Mouse (Mus musculus) gastrocnemius, postnatal 10 days (tissue): ENCODE data around the gene AC131692.1. TPM values are rescaled to one million over a fixed set of nuclear protein-coding genes. Genes with fewer than 3 reads are reported as not detected.
"Not testable (repeated sequence)": the region's sequence is repeated elsewhere in the genome, so short reads cannot be mapped to it uniquely, and the experiment has no call there.

Source experiments
- DNase-seq: peaks from one replicate; pipeline ENCODE4 v3.0.0; 2021; ENCODE audit warnings: mixed read lengths
- total RNA-seq, 2 experiments: library from RNA; stranded (reverse); gene quantifications; 2 replicates each; pipeline ENCODE4 v1.2.3; 2021

AC131692.1 gene
- total RNA-seq, 2 experiments from 2014 or later, result 0.59 TPM; not detected in 1

DNA sequence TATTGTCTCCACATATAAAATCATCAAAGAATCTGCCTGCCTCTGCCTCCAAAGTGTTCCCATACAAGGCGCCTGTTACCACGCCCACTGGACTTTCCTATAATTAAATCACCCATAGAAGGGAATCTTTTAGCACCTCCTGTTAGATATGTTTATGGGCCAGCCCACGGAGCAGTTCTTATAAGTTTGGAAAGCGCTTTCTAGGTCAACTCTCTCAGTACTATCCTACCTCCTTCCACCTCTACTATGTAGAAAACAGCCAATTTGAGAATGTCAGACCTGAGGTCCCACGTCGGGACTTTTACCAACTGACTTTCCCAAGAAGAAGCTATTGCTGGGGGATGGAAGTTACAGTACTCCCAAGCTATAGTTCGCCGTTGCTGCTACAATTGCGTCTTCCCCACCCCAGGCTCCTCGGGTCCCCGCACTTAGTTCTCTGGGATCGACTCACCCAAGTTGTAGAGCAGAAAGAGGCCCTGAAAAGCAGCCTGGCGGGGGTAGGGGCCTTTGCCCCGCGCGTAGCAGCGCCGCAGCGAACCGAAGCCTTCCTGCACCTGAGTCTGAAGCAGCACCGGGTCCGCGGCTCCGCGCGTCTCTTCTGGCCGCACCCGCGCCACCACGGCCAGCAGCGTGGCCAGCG lies 23.2 kb downstream of the AC131692.1 start:
- no peak for DNase-seq

DNA sequence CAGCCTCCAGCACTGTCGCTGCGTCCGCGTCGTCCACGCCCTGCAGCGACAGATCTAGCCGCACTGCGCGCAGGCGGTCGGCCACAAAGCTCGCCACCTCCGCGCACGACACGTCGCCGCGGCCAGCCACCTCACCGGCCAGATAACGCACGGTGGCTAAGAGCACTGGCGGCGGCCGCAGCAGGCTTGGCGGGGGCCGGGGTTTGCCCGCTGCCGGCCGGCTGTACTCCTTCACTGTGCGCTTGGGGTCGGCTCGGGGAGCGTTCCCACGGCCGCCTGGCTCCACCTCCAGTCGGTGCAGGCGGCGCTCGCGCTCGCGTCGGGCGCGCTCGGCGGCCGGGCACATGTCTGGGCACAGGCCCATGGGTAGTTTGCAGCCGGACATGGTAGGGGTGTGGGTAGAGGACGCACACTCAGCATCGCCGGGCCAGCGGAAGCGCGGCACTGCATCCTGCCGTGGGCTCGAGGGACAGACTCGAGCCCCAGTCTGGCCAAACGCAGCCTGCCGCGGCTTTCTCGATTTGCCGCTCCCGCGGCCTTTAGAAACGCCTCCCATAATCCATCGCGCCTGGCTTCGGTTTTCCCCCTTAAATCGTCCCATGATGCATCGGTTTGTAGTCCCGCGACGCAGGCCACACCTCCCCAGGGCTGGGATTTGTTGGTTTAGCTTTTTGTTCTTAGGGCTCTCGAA lies 23.9 kb downstream of the AC131692.1 start, which contains the start of gene Sac3d1:
Gene Sac3d1, minus strand, starts transcription at position 665 of the 691 bp plus-strand sequence.
- DNase-seq, result peak; percentile 83

DNA sequence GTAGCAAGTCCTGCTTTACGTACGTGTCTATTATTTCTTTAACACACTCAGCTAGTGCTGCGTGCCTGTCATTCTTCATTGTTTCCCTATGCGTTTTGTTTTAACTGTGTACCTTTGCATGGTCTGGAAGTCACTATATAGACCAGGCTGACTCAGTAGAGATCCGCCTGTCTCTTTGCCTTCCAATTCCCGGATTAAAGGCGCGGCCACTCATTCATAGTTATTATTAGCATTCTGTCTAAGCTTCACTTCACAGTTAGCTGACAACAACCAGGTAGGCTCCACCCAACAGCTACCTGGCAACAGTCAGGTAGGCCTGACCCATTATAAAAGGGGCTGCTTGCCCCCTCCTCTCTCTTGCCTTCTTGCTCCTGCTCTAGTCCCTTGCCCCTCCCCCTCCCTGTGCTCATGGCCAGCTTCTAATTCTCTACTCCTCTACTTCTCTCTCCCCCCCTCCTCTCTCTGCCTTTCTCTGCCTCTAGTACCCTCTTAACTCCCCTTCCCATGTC lies 24.5 kb downstream of the AC131692.1 start:
- DNase-seq, result no peak

DNA sequence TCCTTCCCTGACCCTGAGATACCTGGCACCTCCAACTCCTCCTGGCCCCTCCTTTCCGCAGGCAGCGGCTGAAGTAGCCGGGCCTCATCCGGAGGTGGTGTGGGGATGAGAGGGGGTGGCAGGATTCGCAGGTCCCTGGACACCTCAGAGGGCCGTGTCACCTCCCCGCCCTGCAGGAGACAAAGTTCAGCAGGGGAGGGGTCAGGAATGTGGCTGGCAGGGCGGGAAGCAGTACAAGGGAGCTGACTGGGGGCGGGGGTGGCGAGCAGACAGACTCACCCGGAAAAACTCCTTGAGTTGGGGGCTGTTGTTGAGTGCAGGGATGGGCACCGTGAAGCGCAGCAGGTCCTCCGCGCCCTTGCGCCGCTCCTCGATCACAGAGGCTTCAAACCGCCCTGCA lies 27.5 kb downstream of the AC131692.1 start:
- DNase-seq, result no peak

DNA sequence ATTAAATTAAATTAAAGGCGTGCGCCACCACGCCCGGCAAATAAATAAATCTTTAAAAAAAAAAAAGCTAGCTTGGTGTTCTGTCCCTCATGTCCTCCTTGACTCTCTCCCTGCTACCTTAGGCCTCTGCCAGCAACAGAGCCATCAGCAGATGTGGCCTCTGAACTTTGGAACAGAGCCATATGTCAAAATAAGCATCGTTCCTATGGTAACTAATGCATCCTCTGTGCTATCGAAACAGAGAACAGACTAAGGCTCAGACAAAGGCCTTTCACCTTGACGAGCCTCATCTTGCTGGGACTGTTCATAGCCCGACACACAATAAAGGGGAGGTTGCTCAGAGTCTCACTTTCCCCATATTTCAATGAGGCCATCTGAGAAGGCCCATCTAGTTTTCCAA lies 29.1 kb downstream of the AC131692.1 start:
- no peak for DNase-seq

DNA sequence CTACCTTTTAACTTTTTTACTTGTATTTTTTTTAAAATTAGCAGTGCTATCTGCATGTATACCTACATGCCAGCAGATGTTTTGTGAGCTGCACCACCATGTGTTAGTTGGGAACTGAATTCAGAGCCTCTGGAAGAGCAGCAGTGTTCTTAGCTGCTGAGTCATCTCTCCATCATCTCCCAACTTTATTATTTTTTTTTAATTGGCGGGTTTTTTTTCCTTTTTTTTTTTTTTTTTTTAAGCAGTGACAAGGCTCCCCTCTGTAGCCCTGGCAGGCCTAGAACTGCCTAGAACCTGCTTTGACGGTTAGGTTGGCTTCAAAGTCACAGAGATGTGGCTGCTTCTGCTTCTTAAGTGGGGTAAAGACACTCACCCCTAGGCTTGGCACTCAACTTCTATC lies 30.7 kb downstream of the AC131692.1 start:
- DNase-seq, result no peak

DNA sequence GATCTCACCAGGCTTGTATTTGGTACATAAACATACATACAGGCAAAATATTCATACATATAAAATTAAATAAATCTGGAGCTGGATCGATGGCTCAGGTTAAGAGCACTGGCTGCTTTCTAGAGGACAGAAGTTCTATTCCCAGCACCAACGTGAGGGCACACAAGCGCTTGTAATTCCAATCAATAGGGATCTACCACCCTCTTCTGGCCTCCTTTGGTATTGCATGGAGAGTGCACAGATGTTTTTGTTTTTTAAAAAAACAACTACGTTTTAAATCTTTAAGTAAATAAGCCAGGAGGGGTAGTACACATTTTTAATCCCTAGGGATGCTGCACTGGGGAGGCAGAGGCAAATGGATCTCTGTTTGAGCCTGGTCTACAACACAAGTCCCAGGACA lies 32.1 kb downstream of the AC131692.1 start:
- peak; percentile 57 for DNase-seq

DNA sequence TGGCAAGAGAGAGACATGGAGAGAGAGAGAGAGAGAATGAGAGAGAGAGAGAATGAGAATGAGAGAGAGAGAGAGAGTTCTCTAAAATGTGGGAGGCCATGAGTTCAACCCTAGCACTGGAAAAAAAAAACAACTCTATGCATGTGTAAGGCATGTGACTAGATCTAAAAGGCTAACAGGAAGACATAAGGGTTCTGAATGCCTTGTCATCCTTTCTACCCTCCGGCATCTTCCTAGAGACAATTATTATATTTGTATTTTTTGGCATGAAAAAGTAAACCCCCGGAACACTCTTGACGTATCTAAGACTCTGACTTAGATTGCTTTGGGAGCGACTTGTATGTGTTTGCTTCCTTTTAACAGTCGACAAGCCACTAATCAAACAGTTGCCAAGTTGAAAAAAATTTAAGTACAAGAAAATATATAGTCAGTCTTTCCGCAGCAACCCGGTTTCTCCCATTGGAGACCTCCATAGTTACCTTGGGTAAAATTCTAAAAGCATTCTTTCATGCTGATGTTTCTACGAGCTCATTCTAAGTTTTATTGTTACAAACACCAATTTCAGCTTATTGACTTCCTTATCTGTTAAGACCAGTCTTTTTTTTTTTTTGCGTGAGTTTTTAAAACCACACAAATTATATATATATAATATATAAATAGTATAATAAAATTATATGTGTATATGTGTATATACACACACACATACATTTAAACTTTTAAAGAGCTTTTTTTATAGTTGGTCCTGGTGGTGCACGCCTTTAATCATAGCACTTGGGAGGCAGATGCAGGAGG lies 32.8 kb downstream of the AC131692.1 start:
- no peak for DNase-seq

DNA sequence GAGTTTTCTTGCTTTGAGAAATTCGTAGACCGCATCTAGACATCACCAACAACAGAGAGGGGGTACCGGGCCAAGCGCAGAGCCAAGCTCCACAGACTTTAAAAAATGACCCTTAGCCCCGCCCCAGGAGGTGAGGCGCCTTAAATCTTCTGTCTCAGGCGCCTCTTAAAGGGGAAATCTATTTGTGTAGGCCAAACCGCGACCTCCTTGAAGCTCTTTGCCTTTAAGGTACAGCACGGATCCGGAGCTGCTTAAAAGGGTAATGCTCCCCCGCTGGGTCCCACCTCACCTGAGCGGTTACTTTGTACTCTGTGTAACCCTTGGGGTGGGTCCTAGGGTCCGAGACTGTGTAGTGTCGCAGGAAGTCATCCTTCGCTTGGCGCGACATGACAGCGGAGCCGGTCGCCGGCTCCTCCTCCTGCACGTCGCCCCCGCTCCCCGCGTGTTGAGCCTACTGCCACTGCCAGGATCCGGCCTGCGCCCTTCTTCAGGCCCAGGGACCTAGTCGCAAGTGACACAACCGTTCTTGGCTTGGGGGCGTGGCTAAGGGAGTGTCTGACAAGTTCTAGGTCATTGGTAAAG lies 33.6 kb downstream of the AC131692.1 start, which contains the start of gene Snx15:
Gene Snx15, minus strand, starts transcription at position 545 of the 582 bp plus-strand sequence.
- DNase-seq, result peak; percentile 90

DNA sequence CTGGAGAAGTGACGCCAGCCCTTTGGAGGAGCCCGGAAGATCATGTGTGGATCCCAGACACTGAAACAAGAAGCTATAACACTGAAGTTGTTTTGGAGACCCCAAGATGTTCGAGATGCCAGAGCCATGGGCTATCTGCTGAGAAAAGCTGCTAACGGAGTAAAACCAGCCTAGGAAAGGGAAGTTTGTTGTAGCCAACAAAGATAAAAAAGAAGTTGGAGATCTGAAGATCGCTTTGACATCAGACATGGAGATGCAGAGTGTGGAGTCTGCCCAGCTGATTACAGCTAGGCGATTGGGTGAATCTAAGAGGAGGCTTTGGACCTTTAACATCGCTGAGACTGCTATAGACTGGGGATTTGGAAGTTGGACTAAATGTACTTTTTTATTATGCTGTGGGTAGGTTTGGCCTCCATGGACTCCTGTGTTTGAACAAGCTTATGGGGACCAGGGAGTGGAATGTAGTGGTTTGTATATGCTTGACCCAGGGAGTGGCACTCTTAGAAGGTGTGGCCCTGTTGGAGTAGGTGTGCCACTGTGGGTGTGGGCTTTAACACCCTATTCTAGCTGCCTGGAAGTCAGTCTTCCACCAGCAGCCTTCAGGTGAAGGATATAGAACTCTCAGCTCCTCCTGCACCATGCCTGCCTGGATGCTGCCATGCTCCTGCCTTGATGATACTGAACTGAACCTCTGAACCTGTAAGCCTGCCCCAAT lies 36.4 kb downstream of the AC131692.1 start:
- not testable (repeated sequence) for DNase-seq

DNA sequence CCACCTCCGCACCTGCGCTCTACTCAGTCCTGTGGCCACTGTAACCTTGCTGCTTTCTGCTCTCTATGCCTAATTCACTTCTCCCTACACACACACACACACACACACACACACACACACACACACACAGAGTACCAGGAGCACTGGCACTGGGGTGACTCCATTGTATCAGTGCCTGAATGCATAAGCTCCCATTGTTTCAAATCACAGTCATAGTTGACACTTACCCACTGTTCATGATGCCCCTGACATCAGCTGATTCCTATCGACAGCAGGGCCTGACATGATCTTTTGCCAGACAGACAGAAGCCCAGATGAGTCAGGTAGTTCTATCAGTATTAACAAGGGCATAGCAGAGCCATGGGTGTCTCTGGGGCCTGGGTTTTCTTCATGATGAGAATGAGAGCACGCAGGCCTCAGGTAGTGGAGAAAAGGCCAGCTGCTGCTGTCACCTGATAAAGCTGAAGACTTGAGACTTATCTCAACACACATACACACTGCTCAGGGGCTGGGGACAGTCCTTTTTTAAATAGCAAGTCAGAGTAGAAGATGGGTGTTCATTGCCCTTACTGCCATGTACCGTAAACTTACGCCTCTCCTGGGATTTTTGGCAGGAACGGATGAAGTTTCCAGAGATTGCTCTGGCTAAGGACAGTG lies 38.1 kb downstream of the AC131692.1 start:
- DNase-seq, result no peak

DNA sequence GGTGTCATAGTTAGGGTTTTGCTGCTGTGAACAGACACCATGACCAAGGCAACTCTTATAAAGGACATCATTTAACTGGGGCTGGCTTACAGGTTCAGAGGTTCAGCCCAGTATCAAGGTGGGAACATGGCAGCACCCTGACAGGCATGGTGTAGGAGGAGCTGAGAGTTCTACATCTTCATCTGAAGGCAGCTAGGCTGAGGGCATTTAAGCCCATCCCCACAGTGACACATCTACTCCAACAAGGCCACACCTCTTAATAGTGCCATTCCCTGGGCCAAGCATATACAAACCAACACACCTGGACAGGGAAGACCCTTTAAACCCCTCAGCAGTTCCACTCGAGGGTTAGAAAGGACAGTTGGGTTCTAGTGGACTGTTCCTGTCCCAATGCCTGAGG lies 39.0 kb downstream of the AC131692.1 start:
- DNase-seq, result not testable (repeated sequence)

DNA sequence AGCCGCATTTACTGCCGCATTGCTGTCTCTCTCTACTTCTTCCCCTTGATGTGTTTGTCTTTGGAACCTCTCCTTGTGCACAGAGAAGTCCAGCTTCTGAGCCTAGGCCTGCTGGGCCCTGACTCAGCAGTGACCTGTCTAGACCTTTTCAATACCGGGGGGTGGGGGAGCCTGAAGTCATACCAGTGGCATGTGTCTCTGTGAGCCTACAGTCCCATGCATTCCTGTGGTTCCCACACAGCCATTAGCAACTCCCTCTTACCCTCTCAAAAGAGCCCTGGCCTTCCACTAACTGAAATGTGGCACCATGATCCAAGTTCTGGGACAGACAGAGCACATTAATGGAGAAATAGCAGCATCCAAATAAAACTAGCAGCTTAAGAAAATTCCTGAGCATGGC lies 42.2 kb downstream of the AC131692.1 start:
- DNase-seq, result no peak

DNA sequence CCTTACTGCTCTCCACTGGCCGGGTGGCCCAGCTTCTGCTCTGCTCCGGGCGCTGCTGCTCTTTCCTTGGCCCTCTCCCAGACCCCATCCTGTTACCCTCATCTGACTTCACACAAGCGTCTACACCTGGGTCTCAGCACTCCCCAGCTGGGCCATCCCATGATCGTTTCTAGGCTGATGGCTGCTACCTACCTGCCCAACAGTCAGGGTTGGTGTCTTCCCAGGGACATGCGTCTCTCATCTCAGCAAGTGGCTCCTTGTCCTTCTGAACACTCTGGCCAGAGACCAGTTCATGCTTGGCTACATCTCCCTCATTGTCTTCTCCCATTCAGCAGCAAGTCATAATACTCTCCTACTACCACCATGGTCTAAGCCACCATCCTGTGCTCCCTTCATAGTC lies 45.5 kb downstream of the AC131692.1 start:
- no peak for DNase-seq

DNA sequence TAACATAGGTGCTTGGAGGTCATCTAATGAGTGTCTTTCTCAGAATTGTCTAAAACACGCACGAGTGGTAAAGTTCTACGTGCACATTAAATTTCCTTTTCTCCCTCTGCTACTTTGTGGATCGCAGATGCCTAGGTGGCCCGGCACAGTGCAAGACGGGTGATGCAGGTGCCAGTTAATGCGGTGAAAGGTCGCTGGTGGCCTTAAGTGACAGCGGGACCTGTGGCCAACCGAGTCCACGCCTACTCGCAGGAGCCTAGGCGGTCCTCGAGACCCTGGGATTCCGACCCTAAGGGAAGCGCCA lies 46.1 kb downstream of the AC131692.1 start:
- no peak for DNase-seq

DNA sequence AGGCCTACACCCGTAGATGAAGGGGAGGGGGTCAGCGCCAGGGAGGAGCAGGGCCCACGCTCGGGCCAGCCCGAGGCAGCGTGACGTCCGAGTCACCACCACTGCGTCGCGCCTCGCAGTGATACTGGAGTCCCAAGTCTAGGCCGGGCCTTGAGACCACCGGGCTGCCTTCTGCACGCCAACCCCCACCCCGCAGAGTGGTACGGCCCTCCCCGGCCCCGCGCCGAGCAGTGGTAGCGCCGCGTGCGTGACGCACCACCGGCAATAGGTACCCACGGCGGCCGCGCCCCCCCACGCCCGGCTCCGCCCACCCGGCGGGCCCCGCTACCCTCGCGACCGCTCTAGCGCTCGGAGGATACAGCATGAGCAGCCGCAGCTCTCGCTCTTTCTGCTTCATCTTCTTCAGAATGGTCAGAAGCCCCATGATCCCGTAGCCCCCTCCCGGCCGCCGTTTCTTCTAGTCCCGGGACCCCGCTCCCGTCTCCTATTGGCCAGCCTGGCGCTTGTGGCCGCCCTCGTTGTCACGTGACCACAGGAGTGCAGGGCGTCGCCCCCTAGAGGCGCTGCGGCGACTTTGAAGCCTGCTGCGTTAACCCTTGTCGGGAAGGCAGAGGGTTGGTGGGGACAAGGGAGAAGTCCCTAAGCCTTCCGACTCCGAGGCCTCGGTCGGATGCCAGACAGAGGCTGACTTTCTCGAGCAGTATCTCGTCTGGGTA lies 46.6 kb downstream of the AC131692.1 start, which contains the start of gene Batf2:
Gene Batf2, plus strand, starts transcription at position 306 of the 716 bp plus-strand sequence.
- peak; percentile 89 for DNase-seq

DNA sequence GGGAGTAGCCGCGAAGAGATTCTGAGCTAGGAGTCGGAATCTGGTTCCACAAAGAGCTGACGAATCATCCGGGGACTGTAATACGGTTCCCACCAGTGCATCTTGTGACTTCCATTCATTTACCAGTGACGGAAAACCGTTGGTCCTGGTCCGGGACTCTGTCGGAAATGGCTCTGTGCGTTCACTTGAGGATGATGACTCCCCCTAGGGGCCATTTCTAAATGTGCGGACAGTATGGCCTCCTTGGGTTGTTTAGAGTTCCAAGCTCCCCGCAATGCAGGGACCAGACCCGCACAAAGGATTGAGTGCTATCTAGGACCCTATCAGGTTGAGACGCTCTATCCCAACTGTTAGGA lies 47.2 kb downstream of the AC131692.1 start, which contains the start of gene Arl2:
Gene Arl2, minus strand, starts transcription at position 155 of the 356 bp plus-strand sequence.
- peak; percentile 66 for DNase-seq

DNA sequence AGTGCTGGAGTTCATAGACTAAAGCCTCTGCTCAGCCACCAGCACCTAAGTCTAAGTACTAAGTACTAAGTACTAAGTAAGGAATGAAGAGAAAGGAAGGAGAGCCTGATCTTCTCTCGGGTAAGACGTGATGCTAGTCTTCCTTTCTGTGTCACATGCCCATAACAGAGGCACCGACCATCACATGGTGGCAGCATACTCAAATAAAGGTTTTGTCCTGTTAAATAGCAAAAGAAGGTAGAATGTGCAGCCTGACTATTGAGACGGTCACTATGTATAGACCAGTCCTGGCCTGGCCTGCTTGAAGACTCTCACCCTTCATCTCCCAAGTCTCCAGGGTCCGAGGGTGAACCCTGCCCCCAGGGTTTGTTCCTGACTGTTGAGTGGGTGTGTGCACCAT lies 50.6 kb downstream of the AC131692.1 start:
- DNase-seq, result no peak
